Mouse (Mus musculus): Measurements from ENCODE around the gene Prss33. TPM values are rescaled to one million over a fixed set of nuclear protein-coding genes. Genes with fewer than 3 reads are reported as not detected.

Gene Prss33
- polyA plus RNA-seq, 1 experiment from 2014 or later, result not detected

DNA sequence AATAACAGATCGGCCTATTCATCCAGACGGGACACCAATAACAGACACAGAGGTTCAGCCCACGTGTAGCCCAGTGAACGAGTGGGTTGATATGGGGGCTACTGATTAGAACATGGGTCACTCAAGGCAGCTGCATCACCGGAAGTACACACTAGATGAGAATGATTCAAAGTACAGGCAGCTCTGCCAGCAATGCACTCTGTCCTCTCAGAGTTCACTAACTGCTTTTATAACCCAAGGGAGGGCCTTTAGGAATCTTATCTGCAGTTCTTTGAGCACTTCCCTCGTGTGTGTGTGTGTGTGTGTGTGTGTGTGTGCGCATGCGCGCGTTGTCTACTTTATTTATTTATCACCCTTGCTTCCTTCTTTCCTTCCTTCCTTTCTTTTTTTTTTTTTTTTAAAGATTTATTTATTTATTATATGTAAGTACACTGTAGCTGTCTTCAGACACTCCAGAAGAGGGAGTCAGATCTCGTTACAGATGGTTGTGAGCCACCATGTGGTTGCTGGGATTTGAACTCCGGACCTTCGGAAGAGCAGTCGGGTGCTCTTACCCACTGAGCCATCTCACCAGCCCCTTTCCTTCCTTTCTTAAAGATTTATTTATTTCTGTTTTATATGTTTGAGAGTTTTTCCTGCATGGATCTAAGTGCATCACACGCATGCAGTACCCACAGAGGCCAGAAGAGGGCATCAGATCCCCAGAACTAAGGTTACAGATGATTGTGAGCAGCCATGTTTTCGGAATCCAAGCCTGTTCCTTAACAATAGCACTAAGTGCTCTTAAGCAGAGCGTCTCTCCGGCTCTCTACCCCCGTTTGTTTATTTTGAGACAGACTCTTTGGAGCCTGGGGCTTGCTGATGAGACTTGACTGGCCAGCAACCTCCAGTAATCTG, 15.2 kb upstream of the Prss33 start:
- ATAC-seq (ENCODE audit: low FRiP score, low read depth), result no peak

DNA sequence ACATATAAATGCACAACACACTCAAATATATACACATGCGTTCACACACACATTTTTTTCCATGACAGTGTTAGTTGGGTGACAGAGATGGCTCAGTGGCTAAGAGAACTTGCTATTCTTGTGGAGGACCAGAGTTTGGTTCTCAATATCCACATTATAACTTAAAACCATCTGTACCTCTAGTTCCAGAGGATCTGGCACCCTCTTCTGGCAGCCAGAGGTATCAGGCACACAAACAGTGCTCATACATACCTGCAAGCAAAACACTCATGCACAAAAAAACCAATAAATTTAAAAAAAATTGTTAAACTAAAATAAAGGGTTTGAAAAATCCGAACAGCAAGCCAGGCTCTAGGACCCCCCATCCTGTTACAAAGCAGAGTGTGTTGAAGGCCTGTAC, 14.2 kb upstream of the Prss33 start:
- no peak overlapping the region for H3K4me3 ChIP-seq
- ATAC-seq (ENCODE audit: low FRiP score, low read depth), result no peak
- H3K36me3 ChIP-seq, result no peaks in the 10 kb centered on the region
- H3K9me3 ChIP-seq, result no peaks in the 10 kb centered on the region
- H3K27ac ChIP-seq, result no peak overlapping the region
- no peak overlapping the region for H3K9ac ChIP-seq
- H3K4me2 ChIP-seq (replicated peaks), result no peak overlapping the region
- no peaks in the 10 kb centered on the region for H3K27me3 ChIP-seq
- no peaks in the 10 kb centered on the region for H3K4me1 ChIP-seq
- WGBS, result 57% methylated on average over 2 of the region's 2 CpGs

More for the DNA sequence above, 15.2 kb upstream of the Prss33 start:
- Histone ChIP-seq H3K4me2 (replicated peaks) (no peak overlapping the region), H3K27me3 (no peaks in the 10 kb centered on the region), H3K36me3 (no peaks in the 10 kb centered on the region), H3K9ac (no peak overlapping the region), H3K9me3 (no peaks in the 10 kb centered on the region), H3K4me1 (no peaks in the 10 kb centered on the region), H3K4me3 (no peak overlapping the region), H3K27ac (no peak overlapping the region)
- WGBS, result 60% methylated on average over 19 of the region's 19 CpGs

DNA sequence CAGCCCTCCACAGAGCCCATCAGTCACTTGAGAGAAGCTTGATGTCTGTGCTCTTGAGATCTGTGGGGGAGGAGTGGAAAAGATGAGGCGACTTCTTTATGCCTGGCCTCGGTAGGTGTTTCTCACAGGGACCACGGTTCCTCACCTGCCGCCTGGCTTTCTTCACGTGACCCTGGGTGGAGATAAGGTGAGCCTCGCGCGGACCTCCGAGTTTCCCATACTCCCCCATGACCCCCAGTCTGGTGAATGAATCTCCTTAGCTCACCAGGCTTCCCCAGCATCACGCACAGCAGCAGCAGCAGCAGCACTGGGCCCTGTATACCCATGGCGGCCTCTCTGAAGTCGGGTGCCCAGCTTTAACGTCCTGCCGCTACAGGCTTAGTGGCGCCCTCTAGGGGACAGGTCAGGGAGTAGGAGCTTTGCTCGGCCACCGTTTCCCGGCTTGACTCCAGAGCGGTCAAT, 8.0 kb upstream of the Prss33 start, which contains the start of the genes Prss32 and Prss41:
Prss32 (plus strand) TSS at position 44 of the 462 bp plus-strand sequence.
Prss41 (minus strand) TSS at position 361 of the 462 bp plus-strand sequence.
- Histone ChIP-seq H3K9ac (no peak within 1 kb of the TSS), H3K4me3 (peak within 1 kb of the TSS; percentile 26), H3K4me2 (replicated peaks) (peak within 1 kb of the TSS; percentile 52), H3K4me1 (no peaks in the 10 kb centered on the region), H3K27me3 (no peaks in the 10 kb centered on the region), H3K27ac (no peak within 1 kb of the TSS), H3K9me3 (no peaks in the 10 kb centered on the region), H3K36me3 (no peaks in the 10 kb centered on the region)
- 17% methylated on average over 19 of the region's 19 CpGs for WGBS
- ATAC-seq (ENCODE audit: low FRiP score, low read depth), result no peak

DNA sequence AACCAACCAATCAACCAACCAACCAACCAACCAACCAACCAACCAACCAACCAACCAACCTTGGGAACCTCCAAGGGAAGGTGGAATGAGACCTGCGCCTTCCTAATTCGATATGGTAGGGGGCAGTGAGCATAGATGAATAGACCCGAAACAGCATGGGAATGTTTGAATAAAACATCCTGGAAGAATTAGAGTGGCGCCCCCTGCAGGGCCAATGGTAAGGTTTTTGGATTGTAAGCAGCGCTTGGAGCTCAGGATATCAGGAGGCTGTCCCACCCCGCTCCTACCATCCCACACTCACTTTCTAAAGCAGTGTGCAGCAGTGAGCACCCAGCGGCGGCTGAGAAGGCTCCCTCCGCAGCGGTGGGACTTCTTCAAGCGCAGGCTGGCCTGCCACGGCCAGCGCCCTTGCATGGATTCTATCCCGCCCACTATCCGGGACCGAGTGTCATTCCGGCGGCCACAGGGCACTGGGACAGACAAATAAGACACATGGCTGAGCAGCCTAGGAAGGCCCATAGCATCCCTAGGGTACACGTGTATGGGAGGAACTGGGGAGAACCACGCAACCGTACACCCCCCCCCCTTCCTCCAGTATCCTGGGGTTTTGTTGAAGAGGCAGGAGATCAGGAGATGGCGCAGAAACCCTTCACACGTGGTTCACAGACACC, 7.4 kb upstream of the Prss33 start:
- no peaks in the 10 kb centered on the region for H3K36me3 ChIP-seq
- H3K9ac ChIP-seq, result no peak overlapping the region
- H3K9me3 ChIP-seq, result no peaks in the 10 kb centered on the region
- no peaks in the 10 kb centered on the region for H3K4me1 ChIP-seq
- H3K4me3 ChIP-seq, result peak overlapping the region; percentile 26; the same call in 1 of the 2 replicates
- H3K27me3 ChIP-seq, result no peaks in the 10 kb centered on the region
- ATAC-seq (ENCODE audit: low FRiP score, low read depth), result no peak
- WGBS, result 48% methylated on average over 23 of the region's 23 CpGs
- no peak overlapping the region for H3K27ac ChIP-seq
- H3K4me2 ChIP-seq (replicated peaks), result peak overlapping the region; percentile 52

DNA sequence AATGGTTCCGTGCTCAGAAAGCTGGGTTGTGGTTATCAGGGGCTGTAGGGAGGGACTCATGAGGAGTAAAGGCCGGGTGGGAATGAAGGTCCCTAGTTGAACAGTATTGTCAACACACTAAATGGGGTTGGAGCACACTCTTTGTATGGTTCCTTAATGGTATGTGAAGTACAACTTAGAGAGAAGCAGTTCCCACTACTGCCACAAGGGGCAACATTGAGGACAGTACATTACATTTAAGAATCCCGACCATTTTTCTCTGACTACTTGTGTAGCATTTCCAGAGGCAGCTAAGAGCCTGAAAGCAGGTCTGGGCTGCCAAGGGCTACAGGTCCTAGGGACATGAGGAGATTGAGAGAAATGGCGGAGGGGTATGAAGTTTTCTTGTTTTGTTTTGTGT, 5.3 kb upstream of the Prss33 start:
- no peaks in the 10 kb centered on the region for H3K36me3 ChIP-seq
- no peaks in the 10 kb centered on the region for H3K4me1 ChIP-seq
- WGBS, result 33% methylated on average over 4 of the region's 4 CpGs
- 0 out of 2 replicates have a peak, but pooled peaks cover under 1% of the 10 kb centered on the region for H3K27me3 ChIP-seq
- no peak for ATAC-seq (ENCODE audit: low FRiP score, low read depth)
- H3K4me3 ChIP-seq, result no peak overlapping the region
- H3K9me3 ChIP-seq, result no peaks in the 10 kb centered on the region
- H3K27ac ChIP-seq, result no peak overlapping the region
- H3K9ac ChIP-seq, result no peak overlapping the region
- no peak overlapping the region for H3K4me2 ChIP-seq (replicated peaks)

DNA sequence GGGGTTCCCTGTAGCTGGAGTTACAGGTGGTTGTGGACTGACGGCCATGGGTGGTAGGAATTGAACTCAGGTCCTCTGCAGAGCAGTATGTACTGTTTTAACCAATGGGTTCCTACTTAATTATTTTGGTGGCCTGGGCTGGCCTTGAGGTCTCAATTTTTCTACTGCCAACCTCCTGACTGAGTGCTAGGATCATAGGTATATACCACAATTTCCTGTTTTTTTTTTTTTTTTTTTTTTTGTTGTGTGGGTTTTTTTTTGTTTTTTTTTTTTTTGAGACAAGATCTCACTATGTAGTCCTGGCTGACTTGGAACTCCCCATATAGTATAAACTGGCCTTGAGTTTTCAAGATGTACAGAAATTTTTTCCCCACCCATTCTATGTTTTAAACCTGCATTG, 4.7 kb downstream of the Prss33 start:
- Histone ChIP-seq H3K27me3 (peaks cover 35% of the 10 kb centered on the region), H3K9me3 (no peaks in the 10 kb centered on the region), H3K4me1 (peaks cover 20% of the 10 kb centered on the region), H3K27ac (no peak overlapping the region), H3K4me2 (replicated peaks) (no peak overlapping the region), H3K4me3 (no peak overlapping the region), H3K36me3 (peaks cover 12% of the 10 kb centered on the region), H3K9ac (no peak overlapping the region)
- 94% methylated on average over 1 of the region's 1 CpGs for WGBS
- no peak for ATAC-seq (ENCODE audit: low FRiP score, low read depth)

DNA sequence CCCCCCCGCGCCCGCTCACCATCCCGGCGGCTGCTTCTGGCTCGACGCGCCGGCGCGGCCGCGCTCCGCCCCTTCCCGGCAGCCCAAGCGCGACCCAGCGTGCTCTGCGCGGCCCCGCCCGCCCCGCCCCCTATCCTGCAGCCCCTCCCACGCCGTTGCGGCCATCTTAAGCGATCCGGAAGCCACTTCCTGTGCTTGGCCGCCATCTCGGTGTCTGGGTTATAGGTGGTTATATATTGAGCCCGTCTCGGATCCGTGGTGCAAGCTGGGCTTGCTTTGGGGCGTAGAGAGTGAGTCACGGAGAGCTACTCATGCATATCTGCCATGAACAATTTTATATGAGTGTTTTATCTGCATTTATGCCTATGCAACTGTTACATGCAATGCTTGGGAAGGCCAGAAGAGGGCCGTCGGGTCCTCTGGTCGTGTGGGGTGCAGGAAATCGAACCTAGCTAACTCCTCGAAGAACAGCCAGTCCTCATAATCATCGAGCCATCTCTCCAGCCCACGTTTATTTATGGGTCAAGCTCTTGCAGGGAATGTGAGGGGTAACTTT, 6.7 kb downstream of the Prss33 start, which contains the start of gene Elob:
Elob (minus strand) TSS at position 73 of the 556 bp plus-strand sequence.
- H3K4me1 ChIP-seq, result peaks cover 22% of the 10 kb centered on the region
- H3K27ac ChIP-seq, result peak within 1 kb of the TSS; percentile 94
- H3K4me2 ChIP-seq (replicated peaks), result peak within 1 kb of the TSS; percentile 90
- H3K36me3 ChIP-seq, result peaks cover 32% of the 10 kb centered on the region
- peaks cover 19% of the 10 kb centered on the region for H3K27me3 ChIP-seq
- WGBS, result 1% methylated on average over 33 of the region's 42 CpGs
- no peaks in the 10 kb centered on the region for H3K9me3 ChIP-seq
- peak within 1 kb of the TSS; percentile 89 for H3K4me3 ChIP-seq
- H3K9ac ChIP-seq, result peak within 1 kb of the TSS; percentile 93
- peak; percentile 94 for ATAC-seq (ENCODE audit: low FRiP score, low read depth)

DNA sequence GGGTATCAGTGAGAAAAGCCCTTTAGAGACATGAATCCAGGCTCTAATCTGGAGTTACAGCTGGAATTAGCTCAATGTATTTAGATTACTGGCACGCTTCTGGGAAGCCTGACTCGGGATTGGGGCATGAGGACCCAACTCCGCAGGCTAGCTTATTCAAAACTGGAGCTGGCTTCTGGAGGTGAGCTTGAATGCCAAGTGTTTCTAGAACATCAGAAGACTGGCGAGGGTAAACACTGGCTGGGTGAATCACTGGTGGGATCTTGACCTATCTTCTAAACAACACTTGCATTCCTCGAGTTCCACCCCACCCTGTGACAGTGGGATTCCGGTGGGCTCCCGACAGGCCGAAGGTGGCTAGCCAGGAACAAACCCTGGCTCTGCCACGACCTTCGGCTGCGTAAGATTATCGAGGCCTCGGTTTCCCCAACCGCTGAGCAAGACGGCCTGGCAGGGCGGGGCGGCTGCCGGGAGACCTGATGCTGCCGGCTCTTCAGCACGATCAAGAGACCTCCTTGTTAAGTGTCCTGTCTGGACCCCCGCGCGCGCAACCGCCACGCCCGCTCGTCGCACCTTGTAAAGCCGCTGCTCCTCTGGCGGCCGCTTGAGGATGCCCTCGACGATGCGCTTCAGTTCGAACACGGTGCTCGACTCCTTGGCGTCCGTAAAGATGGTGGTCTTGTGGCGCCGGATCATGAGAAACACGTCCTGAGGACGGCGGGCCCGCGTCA, 7.4 kb downstream of the Prss33 start:
- Histone ChIP-seq H3K27me3 (peaks cover 19% of the 10 kb centered on the region), H3K36me3 (peaks cover 40% of the 10 kb centered on the region), H3K27ac (peak overlapping the region; percentile 94), H3K4me2 (replicated peaks) (peak overlapping the region; percentile 90), H3K9me3 (no peaks in the 10 kb centered on the region), H3K4me1 (peaks cover 22% of the 10 kb centered on the region), H3K4me3 (peak overlapping the region; percentile 89), H3K9ac (peak overlapping the region; percentile 93)
- WGBS, result under 1% methylated on average over 47 of the region's 47 CpGs
- peak; percentile 74 for ATAC-seq (ENCODE audit: low FRiP score, low read depth)

DNA sequence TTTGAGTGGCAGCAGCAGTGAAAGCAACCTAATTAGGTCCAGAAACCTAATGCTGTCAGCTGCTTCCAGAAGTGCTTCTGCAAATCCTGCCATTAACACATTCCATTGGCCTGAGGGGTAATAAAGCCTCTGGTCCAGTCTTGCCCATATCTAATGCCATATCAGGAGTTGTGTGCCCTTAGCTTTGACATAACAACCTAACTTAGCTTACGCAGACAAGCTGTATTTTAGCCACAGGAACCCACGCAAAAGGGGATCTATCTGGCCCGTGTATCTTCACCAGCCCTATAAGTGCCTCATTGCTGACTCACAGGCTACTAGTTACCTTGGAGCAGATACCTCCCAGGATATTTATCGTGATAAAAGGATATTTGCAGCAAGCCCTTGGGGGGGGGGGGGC, 10.3 kb downstream of the Prss33 start:
- no peak overlapping the region for H3K9ac ChIP-seq
- peaks cover 22% of the 10 kb centered on the region for H3K4me1 ChIP-seq
- H3K27ac ChIP-seq, result no peak overlapping the region
- H3K36me3 ChIP-seq, result peaks cover 68% of the 10 kb centered on the region
- 69% methylated on average over 4 of the region's 4 CpGs for WGBS
- H3K4me3 ChIP-seq, result no peak overlapping the region
- no peaks in the 10 kb centered on the region for H3K9me3 ChIP-seq
- H3K27me3 ChIP-seq, result 0 out of 2 replicates have a peak, but pooled peaks cover 5% of the 10 kb centered on the region
- H3K4me2 ChIP-seq (replicated peaks), result no peak overlapping the region
- no peak for ATAC-seq (ENCODE audit: low FRiP score, low read depth)

DNA sequence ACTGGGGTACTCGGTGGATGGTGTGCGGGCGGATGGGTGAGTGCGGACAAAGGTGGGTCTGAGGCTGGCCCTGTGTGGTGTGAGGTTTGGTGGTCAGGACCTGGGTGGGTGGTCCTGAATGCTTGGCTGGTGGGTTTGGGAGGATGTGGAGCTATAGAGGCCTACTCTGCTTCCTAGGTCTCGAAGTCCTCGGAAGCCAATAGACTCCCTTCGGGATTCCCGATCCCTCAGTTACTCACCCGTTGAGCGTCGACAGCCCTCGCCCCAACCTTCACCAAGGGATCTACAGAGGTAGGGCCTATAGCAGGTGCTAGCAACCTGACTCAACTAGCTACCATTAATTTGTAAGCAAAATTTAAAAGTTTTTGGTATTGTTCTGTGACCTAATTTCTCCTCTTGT, 12.2 kb downstream of the Prss33 start:
- WGBS, result 92% methylated on average over 12 of the region's 12 CpGs
- ATAC-seq (ENCODE audit: low FRiP score, low read depth), result no peak
- H3K4me2 ChIP-seq (replicated peaks), result no peak overlapping the region

DNA sequence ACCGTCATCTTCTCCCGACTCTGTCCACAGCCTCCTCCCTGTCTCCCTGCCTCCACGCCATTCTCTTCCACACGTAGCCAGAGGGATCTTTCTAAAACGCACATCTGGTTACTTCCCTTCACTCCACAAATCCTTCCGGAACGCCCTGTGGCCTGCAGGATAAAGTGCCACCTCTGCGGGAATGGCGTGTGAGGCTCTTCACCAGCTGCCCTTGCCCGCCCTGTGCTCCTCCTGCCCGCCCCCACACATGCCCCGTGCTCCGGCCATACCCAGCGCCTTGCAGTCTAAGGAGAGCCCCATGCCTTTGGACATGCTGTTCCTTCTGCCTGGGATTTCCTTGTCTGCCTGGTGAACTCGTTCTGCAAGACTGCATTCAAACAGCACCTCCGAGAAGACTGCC, 12.8 kb downstream of the Prss33 start:
- Histone ChIP-seq H3K9ac (no peak overlapping the region), H3K9me3 (peaks cover 20% of the 10 kb centered on the region), H3K36me3 (peaks cover 94% of the 10 kb centered on the region), H3K27me3 (no peaks in the 10 kb centered on the region), H3K4me3 (no peak overlapping the region), H3K4me1 (peaks cover 19% of the 10 kb centered on the region), H3K4me2 (replicated peaks) (no peak overlapping the region), H3K27ac (no peak overlapping the region)
- 79% methylated on average over 16 of the region's 16 CpGs for WGBS
- no peak for ATAC-seq (ENCODE audit: low FRiP score, low read depth)

More for the DNA sequence above, 12.2 kb downstream of the Prss33 start:
- Histone ChIP-seq H3K9ac (no peak overlapping the region), H3K27me3 (no peaks in the 10 kb centered on the region), H3K27ac (no peak overlapping the region; the same call in 1 of the 2 replicates), H3K4me3 (no peak overlapping the region), H3K4me1 (peaks cover 22% of the 10 kb centered on the region), H3K36me3 (peaks cover 88% of the 10 kb centered on the region), H3K9me3 (peaks cover 14% of the 10 kb centered on the region)

Data from limb, embryonic 13.5 days (tissue).